Mouse (Mus musculus) duodenum, adult 2 months (tissue): Measurements from ENCODE around the gene Mast2. TPM values are rescaled to one million over a fixed set of nuclear protein-coding genes. Genes with fewer than 3 reads are reported as not detected.

Experiments used
- polyA plus RNA-seq: library from polyadenylated mRNA; depleted of rRNA; stranded (reverse); fragments of >200 nt; gene quantifications from 2 replicates; pipeline ENCODE4 v1.2.3, GENCODE M21; 2012; ENCODE audit warnings: low replicate concordance; rRNA removed

The Mast2 gene
- polyA plus RNA-seq, result 170 and 175 TPM in 2 replicates

GRCm38 (mm10) chr4:116464126-116464981 is at the start of gene Mast2:
Gene Mast2, minus strand, starts transcription at chr4:116464183.

DNA sequence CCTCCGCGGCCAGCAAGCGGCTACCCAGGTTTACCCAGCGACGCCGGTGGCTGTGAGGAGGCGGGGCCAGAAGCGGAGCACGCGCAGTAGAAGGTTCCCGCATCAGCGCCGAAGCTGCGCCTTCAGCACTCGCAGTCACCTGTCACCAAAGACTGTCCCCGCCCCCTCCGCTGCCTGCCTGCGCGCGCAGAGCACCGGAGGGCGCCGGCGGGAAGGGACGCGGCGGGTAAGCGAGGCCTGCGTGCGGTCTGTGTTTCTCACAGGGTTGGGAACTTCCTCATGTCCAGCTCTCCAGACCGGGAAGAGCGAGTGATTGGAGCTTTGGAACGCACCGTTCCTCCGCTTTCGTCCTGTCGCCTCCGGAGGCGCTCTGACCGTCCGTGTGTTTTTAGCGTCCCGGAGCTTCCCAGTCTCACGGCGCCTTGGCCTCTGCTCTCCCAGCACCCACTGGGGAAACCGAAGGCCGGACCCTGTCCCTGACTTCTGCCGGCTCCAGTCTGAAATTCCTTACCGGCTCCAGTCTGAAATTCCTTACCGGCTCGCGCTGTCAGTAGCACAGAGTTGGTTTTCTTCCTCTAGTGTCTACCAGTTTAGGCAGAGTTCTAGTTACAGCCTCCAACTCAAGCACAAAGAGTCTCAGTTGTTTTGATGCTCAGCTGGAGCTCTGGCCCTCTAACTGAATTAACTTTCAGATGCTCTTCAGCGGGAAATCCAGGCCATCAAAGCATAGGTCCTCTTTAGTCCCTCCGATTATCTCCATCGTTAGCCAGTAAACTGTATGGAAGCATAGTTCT is 43.6 kb upstream of the Mast2 start, which contains the start of gene Ipp:
TSS of gene Ipp (plus strand) at position 125 of the 794 bp plus-strand sequence.

Other genes starting within 250 kb of the Mast2 start
- gene Pik3r3, start 242.6 kb downstream of the Mast2 start, polyA plus RNA-seq, result 2.9 and 6.9 TPM in 2 replicates
- 0.23 and 0.25 TPM in 2 replicates for gene Ipp, start 43.4 kb upstream of the Mast2 start, polyA plus RNA-seq
- gene Tmem69, start 91.8 kb upstream of the Mast2 start, polyA plus RNA-seq, result 2.0 and 2.3 TPM in 2 replicates
- gene Gpbp1l1, start 93.5 kb upstream of the Mast2 start, polyA plus RNA-seq, result 19.2 TPM in 2 replicates
- 3.9 and 5.9 TPM in 2 replicates for gene Ccdc17, start 132.5 kb upstream of the Mast2 start, polyA plus RNA-seq
- gene Nasp, start 163.8 kb upstream of the Mast2 start, polyA plus RNA-seq, result 0.38 and 2.5 TPM in 2 replicates
- gene Akr1a1, start 187.5 kb upstream of the Mast2 start, polyA plus RNA-seq, result 553 and 797 TPM in 2 replicates
- gene Prdx1, start 221.4 kb upstream of the Mast2 start, polyA plus RNA-seq, result 49.2 and 53.2 TPM in 2 replicates
- 1.7 and 5.1 TPM in 2 replicates for gene Mmachc, start 244.2 kb upstream of the Mast2 start, polyA plus RNA-seq
- 7.8 and 9.1 TPM in 2 replicates for gene Ccdc163, start 244.3 kb upstream of the Mast2 start, polyA plus RNA-seq